Mouse (Mus musculus) liver, adult 2 months (tissue): Measurements from ENCODE around the gene Tbc1d25.

Source experiments
- CTCF ChIP-seq: fragments of 200-500 bp; IDR thresholded peaks from 2 replicates; pipeline ENCODE4 v1.5.1; 2011; ENCODE audit warnings: low read depth, low read length, control low read depth
- POLR2A ChIP-seq: fragments of 200-500 bp; IDR thresholded peaks from 2 replicates; pipeline ENCODE4 v1.6.1; 2011; ENCODE audit warnings: low read length, control low read depth; ENCODE audit not compliant: insufficient read depth; ENCODE audit errors: extremely low read depth

DNA sequence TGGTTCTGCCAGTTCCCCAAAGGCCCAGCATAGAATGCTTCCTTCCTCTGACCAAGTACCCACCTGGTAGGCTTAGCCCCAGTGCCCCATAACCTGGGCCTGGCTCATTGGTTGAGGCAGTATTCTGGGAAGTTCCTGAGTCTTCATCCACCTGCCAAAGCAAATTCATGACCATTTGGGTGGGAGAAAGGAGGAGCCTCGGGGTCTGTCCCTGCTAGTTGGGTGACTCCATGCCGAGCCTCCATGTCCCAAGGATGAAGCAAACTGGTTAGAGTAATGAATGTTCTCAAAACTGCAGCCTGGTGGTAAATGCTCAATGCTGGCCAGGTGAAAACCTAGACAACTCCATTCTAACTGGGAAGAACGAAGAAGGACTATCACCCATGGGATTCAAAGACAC is 34.9 kb downstream of the Tbc1d25 start:
- TF ChIP-seq CTCF (no peak), POLR2A (no peak)
